Mouse (Mus musculus) erythroblast, embryonic 14.5 days (primary cell): Measurements from ENCODE around the gene Lrba. TPM values are rescaled to one million over a fixed set of nuclear protein-coding genes. Genes with fewer than 3 reads are reported as not detected.
A peak's percentile ranks its signal among the peaks of the same experiment; 100 is the strongest.

Source experiments
- H3K27me3 ChIP-seq: 2 replicates; pipeline ENCODE4 v1.6.1; 2012; ENCODE audit warnings: inconsistent platforms; ENCODE audit not compliant: control insufficient read depth
- H3K36me3 ChIP-seq: 2 replicates; pipeline ENCODE4 v1.6.1; 2012; ENCODE audit warnings: mild to moderate bottlenecking, inconsistent platforms; ENCODE audit not compliant: control insufficient read depth
- H3K4me1 ChIP-seq: 2 replicates; pipeline ENCODE4 v1.6.1; 2012; ENCODE audit warnings: inconsistent platforms; ENCODE audit not compliant: control insufficient read depth
- H3K4me3 ChIP-seq: replicated peaks from 2 replicates; pipeline ENCODE3; 2012; ENCODE audit warnings: moderate library complexity, mild to moderate bottlenecking, inconsistent platforms
- H3K9me3 ChIP-seq: 2 replicates; pipeline ENCODE4 v1.6.1; 2012; ENCODE audit warnings: low read length, inconsistent platforms, mixed read lengths; ENCODE audit not compliant: control insufficient read depth
- GATA1 ChIP-seq: IDR thresholded peaks from 2 replicates; pipeline ENCODE4 v1.6.1; 2012; ENCODE audit warnings: low read length, inconsistent platforms, mixed read lengths
- TAL1 ChIP-seq: IDR thresholded peaks from 3 replicates; pipeline ENCODE4 v1.6.1; 2012; ENCODE audit warnings: low read length, inconsistent platforms, mixed read lengths
- polyA plus RNA-seq: library from polyadenylated mRNA; stranded (reverse); fragments of >175 nt; gene quantifications from 2 replicates; pipeline ENCODE4 v1.2.3, GENCODE M21; 2012

Gene Lrba
- polyA plus RNA-seq, 1 experiment, result 2.3 TPM

GRCm38 (mm10) chr3:86559635-86560034, 335.2 kb downstream of the Lrba start:
- H3K9me3 ChIP-seq, result no peaks in the 10 kb centered on the region
- H3K4me1 ChIP-seq, result peaks cover 28% of the 10 kb centered on the region
- no peak for TF ChIP-seq GATA1
- no peak for TF ChIP-seq TAL1
- H3K27me3 ChIP-seq, result no peaks in the 10 kb centered on the region
- no peak overlapping the region for H3K4me3 ChIP-seq
- H3K36me3 ChIP-seq, result no peaks in the 10 kb centered on the region

DNA sequence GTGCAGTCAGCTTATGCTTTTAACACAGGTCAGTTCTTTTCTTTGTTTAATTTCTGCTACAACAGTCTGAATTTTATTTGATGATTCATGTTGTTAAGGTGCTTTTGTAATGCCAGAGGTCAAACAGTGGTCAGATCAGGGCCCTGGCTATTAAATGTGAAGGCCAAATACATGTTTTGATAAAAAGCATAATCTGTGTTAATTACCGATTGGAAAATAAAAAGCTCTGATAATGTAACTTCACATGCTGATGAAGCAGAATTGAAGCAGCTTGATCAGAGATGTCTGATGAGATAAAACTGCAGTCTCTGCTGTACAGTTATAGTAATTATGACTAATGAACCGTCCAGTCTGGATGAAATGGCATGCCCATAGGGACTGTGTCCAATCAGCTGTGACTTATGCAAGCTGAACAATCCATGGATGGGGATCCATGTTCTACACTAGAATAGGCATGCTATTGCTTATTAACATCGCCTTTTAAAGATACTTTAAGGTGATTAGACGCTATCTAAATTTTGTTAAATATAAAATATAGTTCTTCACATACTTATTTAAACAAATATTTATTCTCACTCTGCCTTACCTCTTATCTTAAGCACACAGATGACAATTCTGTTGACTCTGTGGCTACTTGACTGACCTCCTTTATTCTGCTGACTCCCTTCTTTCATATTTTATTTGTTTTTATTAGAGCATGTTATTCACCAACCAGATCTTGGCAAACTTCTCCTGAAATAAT, 336.0 kb downstream of the Lrba start:
- Histone ChIP-seq H3K27me3 (no peaks in the 10 kb centered on the region), H3K9me3 (no peaks in the 10 kb centered on the region), H3K36me3 (no peaks in the 10 kb centered on the region), H3K4me1 (peaks cover 28% of the 10 kb centered on the region), H3K4me3 (no peak overlapping the region)
- TF ChIP-seq GATA1, result no peak
- TF ChIP-seq TAL1, result no peak

GRCm38 (mm10) chr3:86561023-86561344, 336.5 kb downstream of the Lrba start:
- H3K9me3 ChIP-seq, result no peaks in the 10 kb centered on the region
- H3K4me1 ChIP-seq, result peaks cover 28% of the 10 kb centered on the region
- no peaks in the 10 kb centered on the region for H3K36me3 ChIP-seq
- TF ChIP-seq TAL1, result no peak; the same call in 2 of the 3 replicates
- no peaks in the 10 kb centered on the region for H3K27me3 ChIP-seq
- H3K4me3 ChIP-seq, result no peak overlapping the region

DNA sequence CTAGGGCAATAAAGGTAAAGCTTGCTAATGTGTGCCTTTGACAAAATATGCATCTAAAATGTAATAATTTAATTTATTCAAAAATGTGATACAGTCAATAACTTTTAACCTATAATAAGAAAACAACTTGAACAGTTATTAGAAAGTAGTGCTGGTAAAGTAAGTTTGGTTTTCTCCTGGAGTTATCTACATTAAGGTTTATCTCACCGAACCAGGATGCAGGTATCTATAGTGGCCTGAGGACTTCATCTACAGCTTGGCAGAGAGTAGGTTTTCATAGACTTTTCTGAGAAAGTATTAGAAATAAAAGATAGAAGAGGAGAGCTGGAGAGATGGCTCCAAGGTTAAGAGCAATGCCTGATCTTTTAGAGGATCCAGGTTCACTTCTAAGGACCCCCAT, 336.9 kb downstream of the Lrba start:
- H3K27me3 ChIP-seq, result no peaks in the 10 kb centered on the region
- H3K4me1 ChIP-seq, result peaks cover 28% of the 10 kb centered on the region
- no peaks in the 10 kb centered on the region for H3K36me3 ChIP-seq
- no peak overlapping the region for H3K4me3 ChIP-seq
- TF ChIP-seq GATA1 (no peak), TAL1 (no peak)
- H3K9me3 ChIP-seq, result no peaks in the 10 kb centered on the region

- Histone ChIP-seq H3K27me3 (no peaks in the 10 kb centered on the region), H3K9me3 (no peaks in the 10 kb centered on the region), H3K4me1 (peaks cover 11% of the 10 kb centered on the region), H3K4me3 (no peak overlapping the region), H3K36me3 (no peaks in the 10 kb centered on the region)
- TF ChIP-seq GATA1, result no peak
- TF ChIP-seq TAL1, result no peak
Observed at GRCm38 (mm10) chr3:86567312-86567711, 342.8 kb downstream of the Lrba start.

DNA sequence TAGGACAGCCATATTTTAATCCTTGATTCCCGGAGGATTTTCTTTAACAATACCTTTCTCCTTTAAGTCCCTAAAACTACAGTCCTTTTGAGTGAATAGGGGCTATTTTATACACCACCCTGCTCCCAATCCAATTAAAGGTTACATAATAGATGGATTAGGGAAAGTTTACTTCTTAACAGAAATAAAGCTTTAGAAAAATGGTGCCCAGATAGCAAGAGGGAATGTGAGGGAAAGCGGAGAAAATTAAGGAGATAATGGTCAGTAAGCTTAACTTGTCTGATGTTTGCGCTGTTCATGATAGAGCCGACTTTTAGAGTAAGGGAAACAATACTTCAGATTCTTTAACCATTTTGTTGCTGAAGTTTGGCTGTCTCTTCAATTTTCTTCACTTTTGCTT, 347.0 kb downstream of the Lrba start:
- no peak for TF ChIP-seq TAL1
- TF ChIP-seq GATA1, result no peak
- no peaks in the 10 kb centered on the region for H3K9me3 ChIP-seq

GRCm38 (mm10) chr3:86572519-86573244, 348.2 kb downstream of the Lrba start:
- H3K36me3 ChIP-seq, result no peaks in the 10 kb centered on the region
- TF ChIP-seq GATA1 (no peak), TAL1 (no peak)
- H3K27me3 ChIP-seq, result no peaks in the 10 kb centered on the region
- peaks cover 7% of the 10 kb centered on the region for H3K4me1 ChIP-seq
- no peaks in the 10 kb centered on the region for H3K9me3 ChIP-seq
- H3K4me3 ChIP-seq, result no peak overlapping the region

More for the DNA sequence above, 347.0 kb downstream of the Lrba start:
- Histone ChIP-seq H3K36me3 (no peaks in the 10 kb centered on the region), H3K4me3 (no peak overlapping the region), H3K4me1 (peaks cover 12% of the 10 kb centered on the region), H3K27me3 (no peaks in the 10 kb centered on the region)

- peaks cover 7% of the 10 kb centered on the region for H3K4me1 ChIP-seq
- H3K9me3 ChIP-seq, result no peaks in the 10 kb centered on the region
- H3K36me3 ChIP-seq, result no peaks in the 10 kb centered on the region
- H3K4me3 ChIP-seq, result no peak overlapping the region
- 0 out of 3 replicates have a peak, but pooled peaks have one; percentile 17 for TF ChIP-seq TAL1
- TF ChIP-seq GATA1, result no peak
- H3K27me3 ChIP-seq, result no peaks in the 10 kb centered on the region
Observed at GRCm38 (mm10) chr3:86575312-86575711, 350.8 kb downstream of the Lrba start.

DNA sequence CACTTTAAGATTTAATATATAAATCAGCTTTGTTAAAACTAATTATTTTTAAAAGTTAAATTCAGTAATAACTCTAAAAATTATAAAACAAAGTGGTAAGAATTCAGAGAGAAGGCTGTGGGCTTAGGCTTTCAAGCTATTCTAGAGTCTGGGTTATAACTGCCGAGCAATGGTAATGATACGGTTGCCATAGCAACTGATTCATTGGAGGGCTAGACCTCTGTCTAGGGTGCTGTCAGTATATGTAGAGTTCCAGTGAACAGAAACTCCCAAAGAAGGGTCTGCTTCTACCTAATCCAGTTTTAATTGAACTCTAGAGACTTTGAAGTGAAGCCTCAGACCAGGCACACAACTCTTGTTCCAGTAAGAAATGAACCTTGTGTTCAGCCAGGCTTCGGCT, 377.8 kb downstream of the Lrba start:
- Histone ChIP-seq H3K36me3 (no peaks in the 10 kb centered on the region), H3K4me1 (no peaks in the 10 kb centered on the region), H3K9me3 (no peaks in the 10 kb centered on the region), H3K4me3 (no peak overlapping the region), H3K27me3 (no peaks in the 10 kb centered on the region)
- TF ChIP-seq TAL1, result no peak
- TF ChIP-seq GATA1, result no peak
